Mouse (Mus musculus) hindbrain, postnatal 0 days (tissue): ENCODE results near the gene Commd8. TPM values are rescaled to one million over a fixed set of nuclear protein-coding genes. Genes with fewer than 3 reads are reported as not detected.

Experiments used
- ATAC-seq: fragments of 200-750 bp; cut with Nextera tagmentation; 2 replicates; pipeline ENCODE4 v1.8.0; 2017; ENCODE audit warnings: mild to moderate bottlenecking, moderate TSS enrichment, moderate library complexity
- DNase-seq: peaks from one replicate; pipeline ENCODE4 v3.0.0-alpha.2; 2015; ENCODE audit warnings: low spot score
- H3K27ac ChIP-seq: fragments of 300-500 bp; sonication (generic); 2 replicates; pipeline ENCODE4 v1.5.1; 2014; ENCODE audit warnings: mild to moderate bottlenecking
- H3K27me3 ChIP-seq: fragments of 300-500 bp; sonication (generic); 2 replicates; pipeline ENCODE4 v1.6.1; 2014; ENCODE audit warnings: low read length, mixed read lengths; ENCODE audit not compliant: insufficient read depth
- H3K36me3 ChIP-seq: fragments of 300-500 bp; sonication (generic); 2 replicates; pipeline ENCODE4 v1.6.1; 2014; ENCODE audit warnings: low read length, mixed read lengths; ENCODE audit not compliant: insufficient read depth
- H3K4me1 ChIP-seq: fragments of 300-500 bp; sonication (generic); 2 replicates; pipeline ENCODE4 v1.6.1; 2014; ENCODE audit warnings: antibody characterized with exemption, low read length, mixed read lengths; ENCODE audit not compliant: insufficient read depth
- H3K4me2 ChIP-seq: fragments of 300-500 bp; sonication (generic); 2 replicates; pipeline ENCODE4 v1.6.1; 2014; ENCODE audit warnings: low read depth, mild to moderate bottlenecking, low read length, moderate library complexity, mixed read lengths
- H3K4me3 ChIP-seq: fragments of 300-500 bp; sonication (generic); 2 replicates; pipeline ENCODE4 v1.5.1; 2014; ENCODE audit warnings: low read length
- H3K9ac ChIP-seq: fragments of 300-500 bp; sonication (generic); replicated peaks from 2 replicates; pipeline ENCODE4 v1.6.1; 2014; ENCODE audit warnings: mild to moderate bottlenecking, low read length, moderate library complexity, mixed read lengths
- H3K9me3 ChIP-seq: fragments of 300-500 bp; sonication (generic); 2 replicates; pipeline ENCODE4 v1.6.1; 2016; ENCODE audit warnings: low read length, mixed read lengths
- CTCF ChIP-seq: IDR thresholded peaks from 2 replicates; pipeline ENCODE4 v1.5.1; 2016; ENCODE audit warnings: antibody characterized with exemption, control low read depth, low read depth
- WGBS: fragments of 180-500 bp; shearing (Covaris S2); extraction: QIAGEN DNeasy Blood & Tissue Kit; methylation state at CpG from one replicate; pipeline ENCODE4 v1.1.7; 2014; 5-methylcytosine and 5-hydroxymethylcytosine counted together
- polyA plus RNA-seq: library from polyadenylated mRNA; unstranded; fragments of >200 nt; fragmentation: Nextera tagmentation; extraction: Ambion mirVana; gene quantifications from 2 replicates; pipeline ENCODE4 v1.2.1, GENCODE M21; 2015
- total RNA-seq: library from RNA; depleted of rRNA; stranded (reverse); fragments of >200 nt; gene quantifications from 2 replicates; pipeline ENCODE4 v1.2.3, GENCODE M21; 2014

Gene Commd8
- total and polyA plus RNA-seq, 2 experiments from 2014 or later, result 22.8 to 149 TPM

DNA sequence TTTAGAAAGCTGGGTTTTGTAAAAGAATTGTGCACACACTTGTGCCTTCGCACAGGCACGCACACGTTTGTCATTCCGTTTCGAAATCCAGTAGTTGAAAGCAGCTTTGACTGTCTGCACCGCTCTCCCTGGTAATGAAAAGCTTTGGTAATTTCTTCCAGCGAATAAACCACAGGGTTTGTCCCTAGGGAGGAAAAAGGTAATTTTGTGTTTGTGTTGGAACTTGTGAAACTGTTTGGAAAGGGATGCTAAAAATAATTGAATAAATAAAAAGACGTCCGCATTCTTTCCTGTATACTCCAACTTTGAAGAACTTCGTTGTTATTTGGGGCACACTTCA is 35.7 kb upstream of the Commd8 start:
- 10% methylated on average over 10 of the region's 10 CpGs for WGBS
- ATAC-seq, result 0 out of 2 replicates have a peak, but pooled peaks have one; percentile 10
- Histone ChIP-seq H3K27me3 (no peaks in the 10 kb centered on the region), H3K36me3 (no peaks in the 10 kb centered on the region), H3K4me1 (no peaks in the 10 kb centered on the region; the same call in 1 of the 2 replicates), H3K9ac (peak overlapping the region; percentile 56), H3K9me3 (no peaks in the 10 kb centered on the region), H3K4me3 (peak overlapping the region; percentile 70), H3K27ac (peak overlapping the region; percentile 51; the same call in 1 of the 2 replicates), H3K4me2 (peak overlapping the region; percentile 95)
- no peak for TF ChIP-seq CTCF
- DNase-seq, result no peak

DNA sequence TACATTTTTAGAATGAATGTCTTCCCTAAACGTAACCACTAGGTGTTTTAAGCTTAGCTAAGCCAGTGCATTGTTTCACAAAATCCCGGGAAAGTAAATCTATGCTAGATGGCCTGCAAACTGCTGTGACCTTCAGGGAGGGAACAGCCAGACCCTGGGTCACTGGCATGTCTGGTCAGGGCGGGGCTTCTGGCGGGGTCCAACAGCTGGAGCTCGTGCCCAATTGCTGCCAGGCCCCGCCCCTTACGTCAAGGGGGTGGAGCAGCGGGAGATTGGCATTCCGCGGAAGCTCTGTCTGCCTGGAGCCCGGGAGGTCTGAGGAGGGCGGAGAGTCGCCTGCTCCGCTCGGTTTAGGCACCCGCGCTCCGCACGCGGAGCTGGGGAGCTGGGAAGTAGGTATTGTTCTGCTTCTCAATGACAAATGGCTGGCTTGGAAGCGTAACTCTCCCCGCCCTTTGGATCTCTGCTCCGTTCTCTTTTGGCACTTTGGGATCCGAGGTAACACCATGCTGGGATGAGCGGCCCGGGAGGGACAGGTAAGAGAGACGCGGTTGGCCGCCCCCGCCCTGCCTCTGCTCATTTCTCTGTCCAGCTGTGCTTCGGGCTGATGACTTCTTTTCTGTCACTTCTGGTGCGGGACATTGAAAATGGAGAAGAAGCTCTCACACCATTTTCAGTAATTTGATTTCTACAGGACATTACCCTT is 35.2 kb upstream of the Commd8 start:
- peak; percentile 36 for TF ChIP-seq CTCF
- Histone ChIP-seq H3K4me1 (no peaks in the 10 kb centered on the region; the same call in 1 of the 2 replicates), H3K4me3 (peak overlapping the region; percentile 70), H3K27me3 (no peaks in the 10 kb centered on the region), H3K9ac (peak overlapping the region; percentile 56), H3K4me2 (peak overlapping the region; percentile 95), H3K27ac (peak overlapping the region; percentile 51; the same call in 1 of the 2 replicates), H3K36me3 (no peaks in the 10 kb centered on the region), H3K9me3 (no peaks in the 10 kb centered on the region)
- WGBS, result under 1% methylated on average over 32 of the region's 32 CpGs
- peak; percentile 88 for DNase-seq
- peak; percentile 96 for ATAC-seq

DNA sequence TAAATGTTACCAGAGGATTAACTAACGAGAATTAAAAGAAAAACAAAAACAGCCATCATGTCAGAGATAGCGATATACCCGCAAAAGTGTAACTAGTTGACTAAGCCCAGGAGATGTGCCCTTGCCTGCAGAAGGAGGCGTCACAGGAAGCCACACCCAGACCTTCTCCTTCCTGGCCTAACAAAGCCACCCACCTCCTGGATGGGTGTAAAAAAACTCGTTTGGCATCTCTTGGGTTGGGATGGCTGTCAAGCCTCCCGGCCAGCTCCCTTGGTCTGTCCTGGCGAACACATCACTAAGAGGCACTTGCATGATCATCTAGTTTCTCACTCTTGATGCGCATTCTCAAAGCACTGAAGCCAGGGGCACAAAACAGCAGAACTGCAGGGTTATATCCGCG is 34.0 kb upstream of the Commd8 start:
- H3K4me2 ChIP-seq, result peak overlapping the region; percentile 31
- 44% methylated on average over 10 of the region's 10 CpGs for WGBS
- no peak overlapping the region for H3K9ac ChIP-seq
- no peaks in the 10 kb centered on the region for H3K36me3 ChIP-seq
- no peaks in the 10 kb centered on the region; the same call in 1 of the 2 replicates for H3K4me1 ChIP-seq
- no peak overlapping the region for H3K27ac ChIP-seq
- no peaks in the 10 kb centered on the region for H3K9me3 ChIP-seq
- no peak for TF ChIP-seq CTCF
- H3K27me3 ChIP-seq, result no peaks in the 10 kb centered on the region
- ATAC-seq (no peak), DNase-seq (no peak)
- no peak overlapping the region for H3K4me3 ChIP-seq

DNA sequence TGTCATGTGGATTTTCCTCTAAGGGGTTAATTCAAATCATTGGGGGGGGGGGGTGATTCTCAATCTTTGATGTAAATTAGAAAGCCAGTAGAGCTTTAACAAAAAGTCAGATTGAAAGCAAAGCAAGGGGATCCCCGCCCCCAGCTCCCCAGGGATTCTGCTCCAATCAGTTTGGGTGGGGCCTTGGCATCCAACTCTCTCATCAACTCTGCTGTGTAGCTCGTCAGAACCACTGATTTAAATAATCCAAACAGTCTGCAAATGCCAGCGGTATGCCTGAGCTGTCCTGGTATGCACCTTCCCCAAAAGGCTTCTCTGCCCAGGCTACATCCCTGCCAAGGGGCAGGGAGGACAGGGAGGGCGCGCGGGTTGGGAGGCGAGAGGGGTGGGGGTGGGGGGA is 33.6 kb upstream of the Commd8 start:
- H3K36me3 ChIP-seq, result no peaks in the 10 kb centered on the region
- peak overlapping the region; percentile 31 for H3K4me2 ChIP-seq
- 30% methylated on average over 7 of the region's 7 CpGs for WGBS
- no peak overlapping the region for H3K4me3 ChIP-seq
- no peak overlapping the region for H3K27ac ChIP-seq
- DNase-seq (no peak), ATAC-seq (no peak)
- H3K9ac ChIP-seq, result no peak overlapping the region
- H3K9me3 ChIP-seq, result no peaks in the 10 kb centered on the region
- H3K4me1 ChIP-seq, result no peaks in the 10 kb centered on the region; the same call in 1 of the 2 replicates
- TF ChIP-seq CTCF, result no peak
- no peaks in the 10 kb centered on the region for H3K27me3 ChIP-seq

DNA sequence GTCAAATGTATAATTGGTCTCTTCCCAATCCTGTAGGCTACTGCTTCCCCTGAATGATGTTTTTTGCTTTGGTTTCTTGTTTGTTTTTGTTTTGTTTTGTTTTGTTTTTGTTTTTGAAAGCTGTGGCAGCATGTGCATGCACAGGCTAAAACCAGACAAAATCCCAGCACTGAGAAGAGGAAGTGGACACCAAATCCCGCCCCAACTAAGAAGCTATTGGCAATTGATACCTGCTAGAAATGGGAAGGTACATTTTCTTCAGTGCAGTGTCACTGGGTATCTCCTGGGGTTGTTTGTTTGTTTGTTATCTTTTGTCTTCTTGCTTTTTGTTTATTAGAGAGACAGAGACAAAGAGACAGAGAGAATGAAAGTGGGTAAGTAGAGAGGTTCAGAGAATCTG is 27.5 kb upstream of the Commd8 start:
- 80% methylated on average over 1 of the region's 1 CpGs for WGBS

DNA sequence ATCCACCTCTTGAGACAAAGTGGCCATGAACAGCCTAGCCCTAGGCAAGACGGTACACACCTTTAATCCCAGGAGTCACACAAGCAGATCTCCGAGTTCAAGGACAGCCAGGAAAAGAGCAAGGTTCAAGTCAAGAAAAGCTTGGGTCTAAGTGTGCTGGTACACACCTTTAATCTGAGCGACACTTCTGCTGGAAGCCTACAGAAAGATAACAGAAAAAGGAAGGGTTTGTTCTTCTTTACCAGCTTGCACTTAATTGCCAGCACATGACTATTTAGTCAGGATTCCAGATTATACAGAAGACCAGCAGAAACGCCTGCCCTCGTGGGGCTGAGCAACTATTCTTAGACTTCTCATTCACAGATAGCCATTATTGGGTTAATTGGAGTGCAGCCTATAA is 23.9 kb upstream of the Commd8 start:
- TF ChIP-seq CTCF, result no peak
- WGBS, result 91% methylated on average over 5 of the region's 5 CpGs
- Histone ChIP-seq H3K9me3 (no peaks in the 10 kb centered on the region; the same call in 1 of the 2 replicates), H3K4me2 (no peak overlapping the region), H3K4me1 (no peaks in the 10 kb centered on the region), H3K27me3 (no peaks in the 10 kb centered on the region), H3K27ac (no peak overlapping the region), H3K36me3 (no peaks in the 10 kb centered on the region), H3K9ac (no peak overlapping the region), H3K4me3 (no peak overlapping the region)
- ATAC-seq, result no peak
- DNase-seq, result no peak

More for the DNA sequence above, 27.5 kb upstream of the Commd8 start:
- H3K9ac ChIP-seq, result no peak overlapping the region
- no peaks in the 10 kb centered on the region for H3K4me1 ChIP-seq
- no peak overlapping the region for H3K27ac ChIP-seq
- no peaks in the 10 kb centered on the region; the same call in 1 of the 2 replicates for H3K9me3 ChIP-seq
- no peak for TF ChIP-seq CTCF
- no peaks in the 10 kb centered on the region for H3K36me3 ChIP-seq
- H3K4me3 ChIP-seq, result no peak overlapping the region
- no peak overlapping the region for H3K4me2 ChIP-seq
- DNase-seq, result no peak
- H3K27me3 ChIP-seq, result no peaks in the 10 kb centered on the region
- ATAC-seq, result no peak

DNA sequence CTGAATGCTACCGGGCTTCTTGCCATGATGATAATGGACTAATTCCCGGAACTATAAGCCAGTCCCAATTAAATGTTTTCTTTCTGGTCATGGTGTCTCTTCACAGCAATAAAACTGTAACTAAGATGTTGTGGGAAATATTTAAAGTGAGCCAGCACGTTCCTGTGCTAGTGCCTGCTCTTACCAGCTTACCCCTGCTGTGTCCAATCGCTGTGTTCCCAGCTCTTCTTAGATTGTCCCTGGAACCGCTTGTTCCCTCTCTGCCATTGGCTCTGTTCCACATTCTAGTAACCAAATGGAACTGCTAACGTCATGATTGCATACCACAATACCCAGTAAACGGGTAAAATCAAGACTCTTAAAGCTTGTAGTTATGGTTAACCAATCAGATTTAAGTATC is 23.2 kb upstream of the Commd8 start:
- no peak for TF ChIP-seq CTCF
- H3K4me1 ChIP-seq, result no peaks in the 10 kb centered on the region
- H3K9me3 ChIP-seq, result no peaks in the 10 kb centered on the region; the same call in 1 of the 2 replicates
- H3K27ac ChIP-seq, result no peak overlapping the region
- H3K27me3 ChIP-seq, result no peaks in the 10 kb centered on the region
- no peak overlapping the region for H3K4me3 ChIP-seq
- no peaks in the 10 kb centered on the region for H3K36me3 ChIP-seq
- 63% methylated on average over 7 of the region's 7 CpGs for WGBS
- no peak for DNase-seq
- no peak overlapping the region for H3K9ac ChIP-seq
- H3K4me2 ChIP-seq, result no peak overlapping the region
- ATAC-seq, result no peak
